Mouse (Mus musculus) spleen, adult 12 weeks (tissue): ENCODE results near the gene Acta2.

Experiments
- DNase-seq: peaks from one replicate; pipeline ENCODE4 v3.0.0; 2022; ENCODE audit warnings: low spot score

Acta2 gene

GRCm38 (mm10) chr19:34270106-34270726 is 14.8 kb upstream of the Acta2 start:
- no peak for DNase-seq

- no peak for DNase-seq
These were observed 13.6 kb upstream of the Acta2 start for GRCm38 (mm10) chr19:34268991-34269390.

GRCm38 (mm10) chr19:34265604-34266193 is 10.3 kb upstream of the Acta2 start:
- DNase-seq = no peak

- DNase-seq = no peak
These were observed 7.0 kb upstream of the Acta2 start for GRCm38 (mm10) chr19:34262273-34262974.

GRCm38 (mm10) chr19:34256936-34257335 is 1.5 kb upstream of the Acta2 start:
- no peak for DNase-seq

- DNase-seq = no peak
These were observed 759 bp upstream of the Acta2 start for GRCm38 (mm10) chr19:34256149-34256548.

- no peak for DNase-seq
These were observed 1.1 kb downstream of the Acta2 start for GRCm38 (mm10) chr19:34254101-34254879.

GRCm38 (mm10) chr19:34252450-34252849 is 2.9 kb downstream of the Acta2 start:
- no peak for DNase-seq

- DNase-seq = no peak
These were observed 3.5 kb downstream of the Acta2 start for GRCm38 (mm10) chr19:34251900-34252299.

- DNase-seq = no peak
These were observed 4.8 kb downstream of the Acta2 start for GRCm38 (mm10) chr19:34250621-34251020.

- DNase-seq = no peak
These were observed 6.8 kb downstream of the Acta2 start for GRCm38 (mm10) chr19:34248558-34248957.

- peak; percentile 31 for DNase-seq
These were observed 11.3 kb downstream of the Acta2 start for GRCm38 (mm10) chr19:34244056-34244455.

GRCm38 (mm10) chr19:34242925-34243324 is 12.5 kb downstream of the Acta2 start:
- DNase-seq = no peak

GRCm38 (mm10) chr19:34241247-34241915 is 14.0 kb downstream of the Acta2 start:
- no peak for DNase-seq

GRCm38 (mm10) chr19:34240273-34241039 is 14.9 kb downstream of the Acta2 start:
- DNase-seq = no peak

GRCm38 (mm10) chr19:34237746-34238145 is 17.6 kb downstream of the Acta2 start:
- no peak for DNase-seq

GRCm38 (mm10) chr19:34236049-34236448 is 19.3 kb downstream of the Acta2 start:
- no peak for DNase-seq

GRCm38 (mm10) chr19:34233944-34234343 is 21.4 kb downstream of the Acta2 start:
- no peak for DNase-seq

GRCm38 (mm10) chr19:34232326-34232725 is 23.1 kb downstream of the Acta2 start:
- DNase-seq = no peak

- DNase-seq = no peak
These were observed 23.8 kb downstream of the Acta2 start for GRCm38 (mm10) chr19:34231596-34231995.

- DNase-seq = no peak
These were observed 32.6 kb downstream of the Acta2 start for GRCm38 (mm10) chr19:34222805-34223204.
